Mouse (Mus musculus) midbrain, embryonic 15.5 days (tissue): Measurements from ENCODE around the gene Nnmt. TPM values are rescaled to one million over a fixed set of nuclear protein-coding genes. Genes with fewer than 3 reads are reported as not detected.

ENCODE experiments used
- ATAC-seq: fragments of 200-750 bp; cut with Nextera tagmentation; replicated peaks from 2 replicates; pipeline ENCODE4 v1.8.0; 2017; ENCODE audit warnings: moderate TSS enrichment
- H3K27ac ChIP-seq: fragments of 300-500 bp; sonication (generic); 2 replicates; pipeline ENCODE4 v1.5.1; 2015; ENCODE audit warnings: mild to moderate bottlenecking, inconsistent platforms
- H3K27me3 ChIP-seq: fragments of 300-500 bp; sonication (generic); replicated peaks from 2 replicates; pipeline ENCODE4 v1.6.1; 2015; ENCODE audit warnings: inconsistent platforms
- H3K36me3 ChIP-seq: fragments of 300-500 bp; sonication (generic); replicated peaks from 2 replicates; pipeline ENCODE4 v1.6.1; 2015; ENCODE audit warnings: inconsistent platforms
- H3K4me1 ChIP-seq: fragments of 300-500 bp; sonication (generic); 2 replicates; pipeline ENCODE4 v1.6.1; 2015; ENCODE audit warnings: inconsistent platforms
- H3K4me2 ChIP-seq: fragments of 300-500 bp; sonication (generic); 2 replicates; pipeline ENCODE4 v1.6.1; 2015; ENCODE audit warnings: inconsistent platforms, mild to moderate bottlenecking, moderate library complexity
- H3K4me3 ChIP-seq: fragments of 300-500 bp; sonication (generic); 2 replicates; pipeline ENCODE4 v1.5.1; 2015; ENCODE audit warnings: mild to moderate bottlenecking, inconsistent platforms
- H3K9ac ChIP-seq: fragments of 300-500 bp; sonication (generic); 2 replicates; pipeline ENCODE4 v1.6.1; 2015; ENCODE audit warnings: mild to moderate bottlenecking, inconsistent platforms
- H3K9me3 ChIP-seq: fragments of 300-500 bp; sonication (generic); 2 replicates; pipeline ENCODE4 v1.6.1; 2016; ENCODE audit warnings: inconsistent platforms
- WGBS: fragments of 180-500 bp; shearing (Covaris S2); methylation state at CpG from one replicate; pipeline ENCODE4 v1.1.7; 2015; ENCODE audit warnings: mixed read lengths; 5-methylcytosine and 5-hydroxymethylcytosine counted together
- polyA plus RNA-seq: library from polyadenylated mRNA; unstranded; fragments of >200 nt; fragmentation: Nextera tagmentation; extraction: Ambion mirVana; gene quantifications from 2 replicates; pipeline ENCODE4 v1.2.1, GENCODE M21; 2015

Gene Nnmt
- polyA plus RNA-seq, 1 experiment from 2014 or later: 2.4 TPM

GRCm38 (mm10) chr9:48646251-48646650, 41.3 kb upstream of the Nnmt start:
- Histone ChIP-seq H3K9ac (no peak overlapping the region), H3K36me3 (no peaks in the 10 kb centered on the region), H3K4me2 (no peak overlapping the region), H3K9me3 (no peaks in the 10 kb centered on the region), H3K4me3 (no peak overlapping the region), H3K4me1 (peaks cover 32% of the 10 kb centered on the region), H3K27me3 (no peaks in the 10 kb centered on the region), H3K27ac (no peak overlapping the region)
- 19% methylated on average over 4 of the region's 4 CpGs for WGBS
- peak; percentile 62; the same call in 1 of the 2 replicates for ATAC-seq

GRCm38 (mm10) chr9:48645648-48646126, 40.7 kb upstream of the Nnmt start:
- no peaks in the 10 kb centered on the region for H3K36me3 ChIP-seq
- no peaks in the 10 kb centered on the region for H3K27me3 ChIP-seq
- H3K4me2 ChIP-seq: no peak overlapping the region
- ATAC-seq: no peak
- no peak overlapping the region for H3K4me3 ChIP-seq
- H3K9me3 ChIP-seq: no peaks in the 10 kb centered on the region
- peaks cover 32% of the 10 kb centered on the region for H3K4me1 ChIP-seq
- no peak overlapping the region for H3K9ac ChIP-seq
- WGBS: 65% methylated on average over 4 of the region's 4 CpGs
- H3K27ac ChIP-seq: no peak overlapping the region

GRCm38 (mm10) chr9:48644926-48645647, 40.1 kb upstream of the Nnmt start:
- Histone ChIP-seq H3K27me3 (no peaks in the 10 kb centered on the region), H3K9me3 (no peaks in the 10 kb centered on the region), H3K36me3 (no peaks in the 10 kb centered on the region), H3K4me1 (peaks cover 32% of the 10 kb centered on the region), H3K9ac (no peak overlapping the region), H3K4me3 (no peak overlapping the region), H3K27ac (no peak overlapping the region), H3K4me2 (no peak overlapping the region)
- ATAC-seq: no peak
- WGBS: 47% methylated on average over 13 of the region's 13 CpGs

GRCm38 (mm10) chr9:48644376-48644775, 39.4 kb upstream of the Nnmt start:
- WGBS: 86% methylated on average over 3 of the region's 3 CpGs
- no peak for ATAC-seq
- Histone ChIP-seq H3K4me3 (no peak overlapping the region), H3K36me3 (no peaks in the 10 kb centered on the region), H3K9ac (no peak overlapping the region), H3K27ac (no peak overlapping the region), H3K4me2 (no peak overlapping the region), H3K27me3 (no peaks in the 10 kb centered on the region), H3K9me3 (no peaks in the 10 kb centered on the region), H3K4me1 (peaks cover 27% of the 10 kb centered on the region)

DNA sequence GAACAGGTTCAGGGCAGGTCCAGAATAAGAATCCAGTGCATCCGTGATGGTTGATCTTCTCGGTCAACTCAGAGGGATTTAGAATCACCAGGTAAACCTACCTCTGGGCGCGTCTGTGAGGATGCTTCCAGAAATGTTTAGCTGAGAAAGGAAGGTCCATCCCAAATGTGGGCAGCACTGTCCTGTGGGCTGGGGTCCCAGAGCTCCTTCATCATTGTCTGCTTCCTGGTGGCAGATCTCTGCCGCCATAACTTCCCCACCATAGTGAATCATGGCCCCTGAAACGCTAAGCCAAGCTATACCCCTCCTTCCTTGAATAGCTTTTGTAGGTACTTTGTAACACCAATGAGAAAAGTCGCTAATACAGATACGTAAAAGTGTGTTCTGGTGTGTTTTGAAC, 36.7 kb upstream of the Nnmt start:
- WGBS: 95% methylated on average over 8 of the region's 8 CpGs
- H3K9me3 ChIP-seq: no peaks in the 10 kb centered on the region
- H3K4me3 ChIP-seq: no peak overlapping the region
- no peak overlapping the region for H3K27ac ChIP-seq
- no peaks in the 10 kb centered on the region for H3K27me3 ChIP-seq
- H3K4me1 ChIP-seq: peaks cover 6% of the 10 kb centered on the region; the same call in 1 of the 2 replicates
- H3K4me2 ChIP-seq: no peak overlapping the region
- no peaks in the 10 kb centered on the region for H3K36me3 ChIP-seq
- no peak for ATAC-seq
- no peak overlapping the region for H3K9ac ChIP-seq

DNA sequence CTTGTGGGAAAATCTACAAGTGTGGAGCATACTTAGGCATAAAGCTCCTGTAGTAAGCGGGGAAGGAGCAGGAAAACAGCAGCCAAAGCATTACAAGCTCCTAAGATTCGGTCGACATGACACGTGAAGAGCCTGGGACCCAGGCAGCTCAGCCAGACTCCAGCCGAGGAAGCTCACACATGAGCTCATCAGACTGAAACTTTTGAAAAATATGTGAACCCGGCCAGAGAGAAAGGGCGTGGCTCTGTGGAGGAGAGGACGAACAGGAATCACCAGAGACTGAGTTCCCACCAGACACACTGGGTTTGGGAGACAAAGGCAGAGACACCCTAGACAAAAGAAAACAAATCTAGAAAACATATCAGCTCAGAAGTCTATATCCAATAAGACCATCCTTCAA, 35.9 kb upstream of the Nnmt start:
- Histone ChIP-seq H3K4me3 (no peak overlapping the region), H3K9ac (no peak overlapping the region), H3K4me1 (peaks cover 3% of the 10 kb centered on the region; the same call in 1 of the 2 replicates), H3K9me3 (no peaks in the 10 kb centered on the region), H3K27ac (no peak overlapping the region), H3K27me3 (no peaks in the 10 kb centered on the region), H3K36me3 (no peaks in the 10 kb centered on the region), H3K4me2 (no peak overlapping the region)
- WGBS: 89% methylated on average over 8 of the region's 8 CpGs
- no peak for ATAC-seq

GRCm38 (mm10) chr9:48638176-48638803, 33.3 kb upstream of the Nnmt start:
- Histone ChIP-seq H3K4me1 (no peaks in the 10 kb centered on the region), H3K4me3 (no peak overlapping the region), H3K9me3 (no peaks in the 10 kb centered on the region), H3K27me3 (no peaks in the 10 kb centered on the region), H3K9ac (no peak overlapping the region), H3K27ac (no peak overlapping the region), H3K4me2 (no peak overlapping the region), H3K36me3 (no peaks in the 10 kb centered on the region)
- ATAC-seq: no peak
- WGBS: 64% methylated on average over 15 of the region's 15 CpGs

- H3K4me3 ChIP-seq: no peak overlapping the region
- no peaks in the 10 kb centered on the region for H3K36me3 ChIP-seq
- H3K27ac ChIP-seq: no peak overlapping the region
- H3K4me1 ChIP-seq: no peaks in the 10 kb centered on the region
- H3K9me3 ChIP-seq: no peaks in the 10 kb centered on the region
- 92% methylated on average over 7 of the region's 7 CpGs for WGBS
- ATAC-seq: no peak
- H3K27me3 ChIP-seq: no peaks in the 10 kb centered on the region
- no peak overlapping the region for H3K4me2 ChIP-seq
- no peak overlapping the region for H3K9ac ChIP-seq
Observed at GRCm38 (mm10) chr9:48637161-48637560, 32.2 kb upstream of the Nnmt start.

DNA sequence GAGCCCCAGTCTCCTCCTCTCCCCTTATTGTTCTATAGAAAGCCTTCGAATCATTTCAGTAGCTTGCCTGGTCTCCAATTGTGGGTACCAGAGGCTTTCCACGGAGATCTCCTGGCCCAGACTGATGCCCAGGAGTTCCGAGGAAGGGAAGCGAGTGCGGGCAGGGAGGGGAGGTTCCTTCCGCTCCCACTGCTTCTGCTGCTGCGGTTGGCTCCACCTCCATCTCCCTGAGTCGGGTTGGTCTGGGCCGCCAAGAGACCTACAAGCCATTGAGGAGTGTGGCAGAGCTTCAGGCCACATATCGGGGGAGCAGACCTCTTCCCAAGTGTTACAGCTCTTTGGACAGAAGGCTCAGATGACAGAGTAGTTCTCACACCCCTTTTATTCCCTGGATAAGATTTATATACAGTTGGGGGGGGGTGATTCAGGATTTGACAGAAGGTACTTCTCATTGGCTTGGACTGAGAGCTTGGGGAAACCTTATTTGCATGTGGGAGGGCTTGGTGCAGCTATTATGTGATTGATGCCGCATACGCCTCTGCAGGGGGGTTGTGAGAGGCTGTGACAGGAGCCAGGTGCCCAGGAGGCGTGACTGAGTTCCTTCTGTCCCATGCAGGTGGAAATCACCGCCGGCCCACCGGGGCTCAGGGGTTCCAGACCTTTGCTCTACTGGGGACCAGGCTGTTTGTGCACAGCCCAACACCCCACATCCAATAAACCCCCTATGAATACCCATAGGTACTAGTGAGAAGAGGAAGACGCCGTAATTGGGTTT, 30.8 kb upstream of the Nnmt start:
- no peak overlapping the region for H3K4me2 ChIP-seq
- H3K27me3 ChIP-seq: no peaks in the 10 kb centered on the region
- ATAC-seq: no peak
- H3K4me1 ChIP-seq: no peaks in the 10 kb centered on the region
- 47% methylated on average over 18 of the region's 18 CpGs for WGBS
- H3K27ac ChIP-seq: no peak overlapping the region
- no peaks in the 10 kb centered on the region for H3K36me3 ChIP-seq
- no peak overlapping the region for H3K4me3 ChIP-seq
- H3K9ac ChIP-seq: no peak overlapping the region
- H3K9me3 ChIP-seq: no peaks in the 10 kb centered on the region

GRCm38 (mm10) chr9:48633147-48633546, 28.2 kb upstream of the Nnmt start:
- no peak for ATAC-seq
- H3K27me3 ChIP-seq: no peaks in the 10 kb centered on the region
- H3K4me2 ChIP-seq: no peak overlapping the region
- H3K27ac ChIP-seq: no peak overlapping the region
- no peak overlapping the region for H3K4me3 ChIP-seq
- H3K9ac ChIP-seq: no peak overlapping the region
- H3K4me1 ChIP-seq: no peaks in the 10 kb centered on the region
- WGBS: 79% methylated on average over 6 of the region's 6 CpGs
- no peaks in the 10 kb centered on the region for H3K9me3 ChIP-seq
- no peaks in the 10 kb centered on the region for H3K36me3 ChIP-seq

DNA sequence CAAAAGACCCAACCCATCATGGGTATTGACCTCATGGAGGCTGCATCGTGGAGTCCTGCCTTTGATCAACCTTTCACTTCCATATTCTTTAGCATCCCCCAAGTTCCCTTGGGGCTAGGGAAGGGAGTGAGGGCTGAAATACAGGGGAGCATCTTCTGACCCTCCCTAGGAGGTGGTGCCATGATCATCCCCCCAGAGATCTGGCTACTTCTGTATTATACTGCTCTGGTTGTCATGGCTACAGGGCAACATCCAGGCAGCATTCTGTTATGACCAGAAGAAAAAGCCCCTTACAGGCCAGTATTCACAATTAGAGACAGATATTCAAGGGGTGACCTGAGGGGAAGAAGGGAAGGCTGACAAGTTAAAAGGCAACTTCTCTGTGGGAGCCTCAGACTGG, 14.3 kb upstream of the Nnmt start:
- no peak overlapping the region for H3K9ac ChIP-seq
- no peaks in the 10 kb centered on the region for H3K36me3 ChIP-seq
- ATAC-seq: no peak
- H3K4me2 ChIP-seq: no peak overlapping the region
- WGBS: 56% methylated on average over 1 of the region's 1 CpGs
- 0 out of 2 replicates have a peak, but pooled peaks cover 9% of the 10 kb centered on the region for H3K4me1 ChIP-seq
- H3K27me3 ChIP-seq: no peaks in the 10 kb centered on the region
- H3K4me3 ChIP-seq: no peak overlapping the region
- no peaks in the 10 kb centered on the region for H3K9me3 ChIP-seq
- H3K27ac ChIP-seq: no peak overlapping the region

DNA sequence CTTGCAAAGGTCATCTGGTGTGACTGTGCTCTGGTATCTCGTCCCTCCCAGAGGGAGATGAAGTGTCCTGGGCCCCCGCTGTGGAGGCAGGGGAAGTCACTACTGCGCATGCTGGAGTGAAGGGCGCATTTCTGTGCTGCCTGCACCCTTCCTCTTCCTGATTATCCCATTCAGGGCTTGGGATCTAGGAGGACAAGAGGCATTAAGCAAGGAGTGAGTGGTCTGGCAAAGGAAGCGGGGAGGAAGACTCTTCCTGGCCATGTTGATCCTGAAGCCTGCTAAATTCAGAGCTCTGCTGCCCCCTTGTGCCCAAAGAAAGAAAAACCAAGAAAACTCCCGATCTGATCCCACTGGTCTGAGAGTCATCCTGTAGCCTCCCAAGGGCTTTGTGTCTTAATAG, 13.6 kb upstream of the Nnmt start:
- Histone ChIP-seq H3K36me3 (no peaks in the 10 kb centered on the region), H3K4me2 (peak overlapping the region; percentile 35), H3K27me3 (no peaks in the 10 kb centered on the region), H3K9ac (no peak overlapping the region), H3K9me3 (no peaks in the 10 kb centered on the region), H3K4me1 (0 out of 2 replicates have a peak, but pooled peaks cover 9% of the 10 kb centered on the region), H3K4me3 (no peak overlapping the region), H3K27ac (no peak overlapping the region)
- 28% methylated on average over 6 of the region's 6 CpGs for WGBS
- ATAC-seq: peak; percentile 78; the same call in 1 of the 2 replicates
